Mouse (Mus musculus) liver, adult 2 months (tissue): ENCODE measurements around the gene Sh2d3c. TPM values are rescaled to one million over a fixed set of nuclear protein-coding genes. Genes with fewer than 3 reads are reported as not detected.

Source experiments
- DNase-seq: peaks from one replicate; pipeline ENCODE4 v3.0.0-alpha.2; 2011; ENCODE audit warnings: low read depth, low spot score; ENCODE audit errors: extremely low read depth
- H3K27ac ChIP-seq: fragments of 200-500 bp; replicated peaks from 2 replicates; pipeline ENCODE4 v1.5.1; 2012; ENCODE audit warnings: low read depth, mild to moderate bottlenecking, control low read depth, inconsistent platforms, low read length; ENCODE audit not compliant: insufficient read depth
- H3K27me3 ChIP-seq: fragments of 200-500 bp; 2 replicates; pipeline ENCODE4 v1.6.1; 2012; ENCODE audit warnings: mild to moderate bottlenecking, moderate library complexity, low read length, inconsistent platforms; ENCODE audit not compliant: control insufficient read depth, insufficient read depth
- H3K36me3 ChIP-seq: fragments of 200-500 bp; 2 replicates; pipeline ENCODE4 v1.6.1; 2012; ENCODE audit warnings: low read length, inconsistent platforms; ENCODE audit not compliant: control insufficient read depth, insufficient read depth
- H3K4me1 ChIP-seq: fragments of 200-500 bp; 2 replicates; pipeline ENCODE4 v1.6.1; 2011; ENCODE audit warnings: low read length; ENCODE audit not compliant: control insufficient read depth, insufficient read depth
- H3K4me3 ChIP-seq: fragments of 200-500 bp; 2 replicates; pipeline ENCODE4 v1.5.1; 2011; ENCODE audit warnings: low read depth, mild to moderate bottlenecking, control low read depth, low read length, moderate library complexity; ENCODE audit not compliant: insufficient read depth
- H3K79me2 ChIP-seq: fragments of 200-500 bp; 2 replicates; pipeline ENCODE4 v1.6.1; 2012; ENCODE audit warnings: inconsistent platforms, mild to moderate bottlenecking, low read length, moderate library complexity; ENCODE audit not compliant: control insufficient read depth, insufficient read depth
- H3K9ac ChIP-seq: fragments of 200-500 bp; 2 replicates; pipeline ENCODE4 v1.6.1; 2012; ENCODE audit warnings: low read depth, mild to moderate bottlenecking, control low read depth, inconsistent platforms, low read length
- CTCF ChIP-seq: fragments of 200-500 bp; IDR thresholded peaks from 2 replicates; pipeline ENCODE4 v1.5.1; 2011; ENCODE audit warnings: low read depth, low read length, control low read depth
- POLR2A ChIP-seq: fragments of 200-500 bp; IDR thresholded peaks from 2 replicates; pipeline ENCODE4 v1.6.1; 2011; ENCODE audit warnings: low read length, control low read depth; ENCODE audit not compliant: insufficient read depth; ENCODE audit errors: extremely low read depth
- WGBS: fragments of 180-500 bp; shearing (Covaris S2); methylation state at CpG from one replicate; pipeline ENCODE4 v1.1.7; 2018; 5-methylcytosine and 5-hydroxymethylcytosine counted together
- polyA plus RNA-seq: library from polyadenylated mRNA; depleted of rRNA; stranded (reverse); fragments of >200 nt; gene quantifications from 2 replicates; pipeline ENCODE4 v1.2.3, GENCODE M21; 2012
- total RNA-seq: library from RNA; depleted of rRNA; stranded (reverse); fragments of >200 nt; gene quantifications from 2 replicates; pipeline ENCODE4 v1.2.3, GENCODE M21; 2014

Gene Sh2d3c
- total and polyA plus RNA-seq, 2 experiments = 2.2 to 10.4 TPM

- no peak for DNase-seq
- TF ChIP-seq POLR2A (no peak), CTCF (peak; percentile 42; the same call in 1 of the 2 replicates)
- 89% methylated on average over 3 of the region's 3 CpGs for WGBS
- H3K4me1 ChIP-seq = no peaks in the 10 kb centered on the region
- H3K79me2 ChIP-seq = no peaks in the 10 kb centered on the region
- H3K36me3 ChIP-seq = no peaks in the 10 kb centered on the region; the same call in 1 of the 2 replicates
- no peak overlapping the region for H3K9ac ChIP-seq
- no peaks in the 10 kb centered on the region for H3K27me3 ChIP-seq
- H3K27ac ChIP-seq = no peak overlapping the region
- H3K4me3 ChIP-seq = no peak overlapping the region
Observed at GRCm38 (mm10) chr2:32763353-32763752, 42.5 kb downstream of the Sh2d3c start.

GRCm38 (mm10) chr2:32767241-32767640 is 46.4 kb downstream of the Sh2d3c start:
- no peak for DNase-seq
- H3K9ac ChIP-seq = no peak overlapping the region
- no peaks in the 10 kb centered on the region for H3K36me3 ChIP-seq
- H3K27ac ChIP-seq = no peak overlapping the region
- TF ChIP-seq POLR2A (no peak), CTCF (no peak)
- H3K4me3 ChIP-seq = no peak overlapping the region
- H3K79me2 ChIP-seq = no peaks in the 10 kb centered on the region
- peaks cover 5% of the 10 kb centered on the region for H3K4me1 ChIP-seq
- H3K27me3 ChIP-seq = no peaks in the 10 kb centered on the region
- WGBS = 87% methylated on average over 12 of the region's 12 CpGs

- H3K36me3 ChIP-seq = no peaks in the 10 kb centered on the region
- H3K9ac ChIP-seq = no peak overlapping the region
- H3K4me1 ChIP-seq = peaks cover 5% of the 10 kb centered on the region
- no peaks in the 10 kb centered on the region for H3K79me2 ChIP-seq
- H3K27ac ChIP-seq = no peak overlapping the region
- TF ChIP-seq CTCF = no peak
- no peak for TF ChIP-seq POLR2A
- H3K27me3 ChIP-seq = no peaks in the 10 kb centered on the region
- H3K4me3 ChIP-seq = no peak overlapping the region
- 72% methylated on average over 19 of the region's 19 CpGs for WGBS
- no peak for DNase-seq
Observed at GRCm38 (mm10) chr2:32768661-32769285, 47.9 kb downstream of the Sh2d3c start.

- TF ChIP-seq POLR2A (no peak), CTCF (no peak)
- DNase-seq = no peak
- Histone ChIP-seq H3K4me1 (peaks cover 5% of the 10 kb centered on the region), H3K4me3 (no peak overlapping the region), H3K79me2 (no peaks in the 10 kb centered on the region), H3K27me3 (no peaks in the 10 kb centered on the region), H3K36me3 (no peaks in the 10 kb centered on the region), H3K27ac (no peak overlapping the region), H3K9ac (no peak overlapping the region)
- WGBS = 92% methylated on average over 5 of the region's 5 CpGs
Observed at GRCm38 (mm10) chr2:32769327-32770085, 48.7 kb downstream of the Sh2d3c start.

- H3K4me1 ChIP-seq = peaks cover 5% of the 10 kb centered on the region
- H3K27ac ChIP-seq = no peak overlapping the region
- no peaks in the 10 kb centered on the region for H3K27me3 ChIP-seq
- no peak overlapping the region for H3K4me3 ChIP-seq
- 23% methylated on average over 12 of the region's 12 CpGs for WGBS
- no peaks in the 10 kb centered on the region for H3K36me3 ChIP-seq
- TF ChIP-seq CTCF = peak; percentile 62
- no peak for TF ChIP-seq POLR2A
- DNase-seq = peak; percentile 68
- H3K79me2 ChIP-seq = no peaks in the 10 kb centered on the region
- H3K9ac ChIP-seq = no peak overlapping the region
Observed at GRCm38 (mm10) chr2:32771886-32772285, 51.0 kb downstream of the Sh2d3c start.

- WGBS = 90% methylated on average over 8 of the region's 8 CpGs
- no peaks in the 10 kb centered on the region for H3K79me2 ChIP-seq
- DNase-seq = no peak
- no peak overlapping the region for H3K27ac ChIP-seq
- H3K36me3 ChIP-seq = no peaks in the 10 kb centered on the region
- TF ChIP-seq POLR2A = no peak
- TF ChIP-seq CTCF = no peak
- peaks cover 5% of the 10 kb centered on the region for H3K4me1 ChIP-seq
- H3K4me3 ChIP-seq = no peak overlapping the region
- no peaks in the 10 kb centered on the region for H3K27me3 ChIP-seq
- no peak overlapping the region for H3K9ac ChIP-seq
Observed at GRCm38 (mm10) chr2:32772626-32773279, 51.9 kb downstream of the Sh2d3c start.
